Comparison of ENCODE assay signal across 8 mouse cellular contexts in genomic region chr8:3621199-3621970, GRCm38 (mm10). TPM values are rescaled to one million over a fixed set of nuclear protein-coding genes. Genes with fewer than 3 reads are reported as not detected.
A peak's percentile ranks its signal among the peaks of the same experiment; 100 is the strongest.
DNase-seq lines count a peak whose midpoint lies in the region; ATAC-seq and TF ChIP-seq lines count a peak whose summit lies in the region.

Gene Xab2, minus strand, starts transcription at chr8:3621316.
Gene Pet100, plus strand, starts transcription at chr8:3621548.

- H3K9ac ChIP-seq in heart, embryonic 15.5 days, result peak within 1 kb of the TSS; percentile 76
- peak within 1 kb of the TSS; percentile 82 for H3K9ac ChIP-seq in liver, embryonic 14.5 days (replicated peaks)
- peak within 1 kb of the TSS; percentile 68 for H3K9ac ChIP-seq in neural tube, embryonic 11.5 days (ENCODE audit: low read length)
- H3K9ac ChIP-seq in stomach, postnatal 0 days (ENCODE audit: low read length), result peak within 1 kb of the TSS; percentile 78

- peak; percentile 95 to 96 for DNase-seq in CD8-positive naive resting alpha-beta T cell, adult 2 months (ENCODE audit: low read depth in 2 of 2, low spot score in 2 of 2)
- peak; percentile 100 for DNase-seq in c-Kit-positive CD71-negative TER-119-negative erythroid progenitor cells, embryonic 14.5 days (ENCODE audit: low read depth)
- DNase-seq in forebrain, embryonic 10.5 days (ENCODE audit: extremely low spot score, low spot score), result peak; percentile 100
- peak; percentile 99 to 100 for DNase-seq in kidney, postnatal 25 days
- peak; percentile 99 to 100 (median 100) for DNase-seq in liver, embryonic 14.5 days (ENCODE audit: low read depth in 3 of 3, low spot score in 3 of 3)
- peak; percentile 100 for DNase-seq in neural tube, embryonic 11.5 days (ENCODE audit: low spot score)
- peak; percentile 100 for DNase-seq in stomach, postnatal 0 days (ENCODE audit: low spot score)

- H3K4me1 ChIP-seq in forebrain, embryonic 10.5 days, result peaks cover 20% of the 10 kb centered on the region
- peaks cover 18% of the 10 kb centered on the region for H3K4me1 ChIP-seq in heart, embryonic 15.5 days (replicated peaks)
- peaks cover 8 to 13% of the 10 kb centered on the region in 2 experiments for H3K4me1 ChIP-seq in liver, embryonic 14.5 days (replicated peaks; ENCODE audit: control insufficient read depth in 2 of 2, insufficient read depth in 2 of 2, low read length in 1 of 2)
- H3K4me1 ChIP-seq in neural tube, embryonic 11.5 days (ENCODE audit: control insufficient read depth, insufficient read depth, low read length), result peaks cover 11% of the 10 kb centered on the region
- no peaks in the 10 kb centered on the region for H3K4me1 ChIP-seq in stomach, postnatal 0 days (replicated peaks; ENCODE audit: control insufficient read depth, insufficient read depth)

- peak within 1 kb of the TSS; percentile 86 for H3K4me3 ChIP-seq in forebrain, embryonic 10.5 days
- peak within 1 kb of the TSS; percentile 86 for H3K4me3 ChIP-seq in heart, embryonic 15.5 days
- H3K4me3 ChIP-seq in liver, embryonic 14.5 days (ENCODE audit: insufficient read depth in 1 of 2, low read depth in 2 of 2, low read length in 2 of 2), result peak within 1 kb of the TSS; percentile 96 to 100
- peak within 1 kb of the TSS; percentile 86 for H3K4me3 ChIP-seq in neural tube, embryonic 11.5 days (ENCODE audit: low read depth, low read length)
- H3K4me3 ChIP-seq in stomach, postnatal 0 days (ENCODE audit: low read depth, low read length), result peak within 1 kb of the TSS; percentile 70

- H3K36me3 ChIP-seq in forebrain, embryonic 10.5 days (replicated peaks), result peaks cover 26% of the 10 kb centered on the region
- peaks cover 20% of the 10 kb centered on the region for H3K36me3 ChIP-seq in heart, embryonic 15.5 days
- peaks cover 19% of the 10 kb centered on the region for H3K36me3 ChIP-seq in liver, embryonic 14.5 days (replicated peaks; ENCODE audit: control insufficient read depth, insufficient read depth, low read depth)
- peaks cover 6% of the 10 kb centered on the region for H3K36me3 ChIP-seq in neural tube, embryonic 11.5 days (ENCODE audit: control insufficient read depth, insufficient read depth, low read length)
- peaks cover 17% of the 10 kb centered on the region for H3K36me3 ChIP-seq in stomach, postnatal 0 days (ENCODE audit: control insufficient read depth, insufficient read depth, low read length)

- H3K9me3 ChIP-seq in forebrain, embryonic 10.5 days, result no peaks in the 10 kb centered on the region
- no peaks in the 10 kb centered on the region for H3K9me3 ChIP-seq in heart, embryonic 15.5 days (replicated peaks)
- no peaks in the 10 kb centered on the region for H3K9me3 ChIP-seq in liver, embryonic 14.5 days (ENCODE audit: control insufficient read depth, low read length)
- no peaks in the 10 kb centered on the region for H3K9me3 ChIP-seq in neural tube, embryonic 11.5 days (ENCODE audit: control insufficient read depth, low read length)
- no peaks in the 10 kb centered on the region for H3K9me3 ChIP-seq in stomach, postnatal 0 days (ENCODE audit: control insufficient read depth, low read length)

- WGBS in forebrain, embryonic 10.5 days, result under 1% methylated on average over 37 of the region's 37 CpGs
- under 1% methylated on average over 37 of the region's 37 CpGs for WGBS in heart, embryonic 15.5 days
- under 1% methylated on average over 37 of the region's 37 CpGs for WGBS in liver, embryonic 14.5 days (ENCODE audit: insufficient replicate concordance)
- under 1% methylated on average over 37 of the region's 37 CpGs for WGBS in neural tube, embryonic 11.5 days
- WGBS in stomach, postnatal 0 days, result under 1% methylated on average over 37 of the region's 37 CpGs

- no peak for TF ChIP-seq CTCF in liver, embryonic 14.5 days (IDR thresholded peaks at IDR 0.05; ENCODE audit: low read depth)
- no peak for TF ChIP-seq CTCF in stomach, postnatal 0 days (IDR thresholded peaks at IDR 0.05; ENCODE audit: low read depth)

- peak within 1 kb of the TSS; percentile 84 for H3K4me2 ChIP-seq in heart, embryonic 15.5 days
- peak within 1 kb of the TSS; percentile 85 for H3K4me2 ChIP-seq in liver, embryonic 14.5 days (ENCODE audit: low read depth)
- H3K4me2 ChIP-seq in neural tube, embryonic 11.5 days (ENCODE audit: low read depth), result peak within 1 kb of the TSS; percentile 78
- peak within 1 kb of the TSS; percentile 78 for H3K4me2 ChIP-seq in stomach, postnatal 0 days (replicated peaks; ENCODE audit: low read depth)

- TF ChIP-seq EP300 in liver, embryonic 14.5 days (IDR thresholded peaks at IDR 0.05; ENCODE audit: low read depth), result peak; percentile 46
- no peak for TF ChIP-seq EP300 in stomach, postnatal 0 days (optimal IDR thresholded peaks at IDR 0.05)

- ATAC-seq in heart, embryonic 15.5 days (replicated peaks; ENCODE audit: insufficient number of reproducible peaks, insufficient read depth, low FRiP score, low read depth), result peak; percentile 98
- peak; percentile 97 for ATAC-seq in liver, embryonic 14.5 days (ENCODE audit: insufficient read depth)
- peak; percentile 99 for ATAC-seq in neural tube, embryonic 11.5 days (ENCODE audit: insufficient read depth, low FRiP score, low TSS enrichment)
- ATAC-seq in stomach, postnatal 0 days (ENCODE audit: low FRiP score, low TSS enrichment), result peak; percentile 98

- H3K27ac ChIP-seq in forebrain, embryonic 10.5 days, result peak within 1 kb of the TSS; percentile 82
- 0 out of 2 replicates have a peak within 1 kb of the TSS, but pooled peaks have one; percentile 8 for H3K27ac ChIP-seq in heart, embryonic 15.5 days
- H3K27ac ChIP-seq in liver, embryonic 14.5 days, result peak within 1 kb of the TSS; percentile 19; the same call in 1 of the 2 replicates
- H3K27ac ChIP-seq in neural tube, embryonic 11.5 days (ENCODE audit: low read depth, low read length), result no peak within 1 kb of the TSS
- 0 out of 2 replicates have a peak within 1 kb of the TSS, but pooled peaks have one; percentile 3 for H3K27ac ChIP-seq in stomach, postnatal 0 days (replicated peaks)

- H3K27me3 ChIP-seq in forebrain, embryonic 10.5 days (ENCODE audit: poor library complexity, severe bottlenecking), result no peaks in the 10 kb centered on the region
- no peaks in the 10 kb centered on the region for H3K27me3 ChIP-seq in heart, embryonic 15.5 days
- H3K27me3 ChIP-seq in liver, embryonic 14.5 days (ENCODE audit: control insufficient read depth, insufficient read depth, low read length), result no peaks in the 10 kb centered on the region
- H3K27me3 ChIP-seq in neural tube, embryonic 11.5 days (ENCODE audit: control insufficient read depth, insufficient read depth, low read length), result no peaks in the 10 kb centered on the region
- H3K27me3 ChIP-seq in stomach, postnatal 0 days (ENCODE audit: control insufficient read depth, insufficient read depth, low read length), result no peaks in the 10 kb centered on the region

RNA-seq across cellular contexts. Expression of gene Xab2, which starts in this region (rescaled TPM):
- 76.9 and 79.5 TPM in 2 replicates for polyA plus RNA-seq in forebrain, embryonic 10.5 days (2016; fragmentation: Nextera tagmentation; extraction: Ambion mirVana)
- polyA plus RNA-seq in heart, embryonic 15.5 days (2015; fragmentation: Nextera tagmentation; extraction: Ambion mirVana), result 27.0 and 36.3 TPM in 2 replicates
- polyA plus RNA-seq in liver, embryonic 14.5 days (2012; rRNA removed), result 24.1 and 27.1 TPM in 2 replicates
- 22.2 and 25.9 TPM in 2 replicates for polyA plus RNA-seq in liver, embryonic 14.5 days (2014; fragmentation: Nextera tagmentation; extraction: Ambion mirVana)
- 61.6 and 68.3 TPM in 2 replicates for polyA plus RNA-seq in neural tube, embryonic 11.5 days (2014; fragmentation: Nextera tagmentation; extraction: Ambion mirVana)
- 23.3 and 25.5 TPM in 2 replicates for polyA plus RNA-seq in stomach, postnatal 0 days (2015; fragmentation: Nextera tagmentation; extraction: Ambion mirVana)

RNA-seq across cellular contexts. Expression of gene Pet100, which starts in this region (rescaled TPM):
- 83.0 and 92.6 TPM in 2 replicates for polyA plus RNA-seq in forebrain, embryonic 10.5 days (2016; fragmentation: Nextera tagmentation; extraction: Ambion mirVana)
- polyA plus RNA-seq in heart, embryonic 15.5 days (2015; fragmentation: Nextera tagmentation; extraction: Ambion mirVana), result 72.7 and 104 TPM in 2 replicates
- 7.9 and 32.5 TPM in 2 replicates for polyA plus RNA-seq in liver, embryonic 14.5 days (2012; rRNA removed)
- 113 and 117 TPM in 2 replicates for polyA plus RNA-seq in liver, embryonic 14.5 days (2014; fragmentation: Nextera tagmentation; extraction: Ambion mirVana)
- 91.7 and 99.2 TPM in 2 replicates for polyA plus RNA-seq in neural tube, embryonic 11.5 days (2014; fragmentation: Nextera tagmentation; extraction: Ambion mirVana)
- 143 and 171 TPM in 2 replicates for polyA plus RNA-seq in stomach, postnatal 0 days (2015; fragmentation: Nextera tagmentation; extraction: Ambion mirVana)
